9 mouse cellular contexts compared by ENCODE assay signal in the genomic region with DNA sequence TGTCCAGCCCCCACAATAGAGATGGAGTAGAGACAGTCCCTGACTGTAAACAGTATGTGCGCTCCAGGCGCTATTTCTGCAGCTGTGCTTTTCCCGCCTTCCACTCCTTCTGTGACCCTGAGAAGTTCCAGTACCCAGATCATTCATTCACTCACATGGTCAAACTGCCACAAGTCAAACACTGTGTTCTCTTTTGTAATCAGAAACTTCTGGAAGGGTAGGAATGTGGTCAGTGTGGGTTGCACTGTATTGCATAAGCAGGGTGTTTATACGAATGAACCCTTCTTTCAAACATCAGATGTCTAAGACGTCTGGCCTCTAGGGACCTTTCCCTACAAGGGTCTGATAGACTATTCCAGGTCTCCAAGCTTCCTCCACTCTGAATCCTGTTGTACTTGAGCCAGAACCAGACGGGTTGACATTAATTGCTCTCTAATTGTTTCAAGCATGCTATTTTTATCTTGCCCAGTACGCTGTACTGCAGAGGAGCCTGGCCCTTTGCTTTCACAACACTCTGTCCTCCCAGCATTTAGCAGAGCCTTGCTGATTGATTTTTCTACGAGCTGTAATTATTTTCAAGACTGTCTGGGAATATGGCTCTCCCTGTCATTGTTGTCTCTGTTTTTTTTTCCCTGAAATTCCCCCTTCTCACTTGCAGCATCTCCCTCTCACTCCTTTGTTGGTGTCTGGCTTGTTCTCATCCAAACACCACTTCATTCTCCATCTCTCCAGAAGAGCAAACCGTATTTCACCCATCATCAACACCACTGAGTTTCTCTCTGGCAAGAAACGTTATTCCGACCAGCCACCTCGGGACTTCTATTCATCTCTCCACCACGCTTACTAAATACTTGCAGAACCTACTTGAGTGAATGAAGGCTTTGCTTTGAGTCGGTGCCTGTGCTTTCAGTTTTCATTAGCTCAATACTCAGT. TPM values are rescaled to one million over a fixed set of nuclear protein-coding genes. Genes with fewer than 3 reads are reported as not detected.
DNase-seq lines count a peak whose midpoint lies in the region; ATAC-seq lines count a peak whose summit lies in the region.
"Had no signal": no experiment of that assay in that cellular context is flagged by ENCODE, and none has a peak within 500 bp of the region (broad histone marks: within the 10 kb centered on the region; RNA-seq: fewer than 3 reads in every experiment).

No protein-coding gene starts in this region.

- no peak overlapping the region for H3K9ac ChIP-seq in forebrain, embryonic 15.5 days (replicated peaks)
- H3K9ac ChIP-seq in hindbrain, embryonic 15.5 days: no peak overlapping the region

- WGBS in forebrain, embryonic 15.5 days: 57% methylated on average over 14 of the region's 14 CpGs
- 62% methylated on average over 14 of the region's 14 CpGs for WGBS in hindbrain, embryonic 15.5 days

- H3K27me3 ChIP-seq in forebrain, embryonic 15.5 days: no peaks in the 10 kb centered on the region
- no peaks in the 10 kb centered on the region for H3K27me3 ChIP-seq in hindbrain, embryonic 15.5 days

- peak; percentile 45 for DNase-seq in cerebellum, adult 9-10 months
- DNase-seq in cerebellum, adult 8-10 months: no peak
- DNase-seq in 3T3-L1 (ENCODE audit: low read depth, low spot score): peak; percentile 87
- DNase-seq in lung, postnatal 36 days: peak; percentile 83
- no peak for DNase-seq in thymus, postnatal 25 days
- no peak for DNase-seq in natural killer cell, adult 2 months (ENCODE audit: low spot score in 2 of 2)

- ATAC-seq in forebrain, embryonic 15.5 days (replicated peaks): no peak
- no peak for ATAC-seq in hindbrain, embryonic 15.5 days (ENCODE audit: low FRiP score, low read depth)

- H3K9me3 ChIP-seq in forebrain, embryonic 15.5 days: no peaks in the 10 kb centered on the region
- H3K9me3 ChIP-seq in hindbrain, embryonic 15.5 days: no peaks in the 10 kb centered on the region

- H3K4me1 ChIP-seq in forebrain, embryonic 15.5 days: peaks cover 7% of the 10 kb centered on the region; the same call in 1 of the 2 replicates
- H3K4me1 ChIP-seq in hindbrain, embryonic 15.5 days (replicated peaks): peaks cover 12% of the 10 kb centered on the region; the same call in 1 of the 2 replicates

- H3K4me3 ChIP-seq in forebrain, embryonic 15.5 days: no peak overlapping the region
- no peak overlapping the region for H3K4me3 ChIP-seq in hindbrain, embryonic 15.5 days
- H3K4me3 ChIP-seq: erythroblast, embryonic 14.5 days had no signal

- peak overlapping the region; percentile 29 for H3K27ac ChIP-seq in forebrain, embryonic 15.5 days (replicated peaks)
- peak overlapping the region; percentile 37; the same call in 1 of the 2 replicates for H3K27ac ChIP-seq in hindbrain, embryonic 15.5 days (replicated peaks)

- no peaks in the 10 kb centered on the region for H3K36me3 ChIP-seq in forebrain, embryonic 15.5 days
- no peaks in the 10 kb centered on the region for H3K36me3 ChIP-seq in hindbrain, embryonic 15.5 days

- no peak overlapping the region for H3K4me2 ChIP-seq in forebrain, embryonic 15.5 days (replicated peaks)
- H3K4me2 ChIP-seq in hindbrain, embryonic 15.5 days: no peak overlapping the region

RNA-seq across cellular contexts. Expression of a gene that starts 44.1 kb away (rescaled TPM):
- 18.2 and 19.6 TPM in 2 replicates for polyA plus RNA-seq in forebrain, embryonic 15.5 days (2015; fragmentation: Nextera tagmentation; extraction: Ambion mirVana)
- polyA plus RNA-seq in hindbrain, embryonic 15.5 days (2015; fragmentation: Nextera tagmentation; extraction: Ambion mirVana): 12.6 and 14.1 TPM in 2 replicates

Comparison
In these comparisons a context has a peak if more than half of its experiments do, and no peak if none do; other contexts are left out.
1. DNase-seq: peak in cerebellum, adult 9-10 months (single experiment), 3T3-L1 (single experiment) and lung, postnatal 36 days (single experiment); none in cerebellum, adult 8-10 months (single experiment), thymus, postnatal 25 days (single experiment) and natural killer cell, adult 2 months (0 of 2).